Mouse (Mus musculus) erythroblast, embryonic 14.5 days (primary cell): ENCODE data around the gene Gm614. TPM values are rescaled to one million over a fixed set of nuclear protein-coding genes. Genes with fewer than 3 reads are reported as not detected.
A peak's percentile ranks its signal among the peaks of the same experiment; 100 is the strongest.

Experiments used
- H3K27me3 ChIP-seq: 2 replicates; pipeline ENCODE4 v1.6.1; 2012; ENCODE audit warnings: inconsistent platforms; ENCODE audit not compliant: control insufficient read depth
- H3K36me3 ChIP-seq: 2 replicates; pipeline ENCODE4 v1.6.1; 2012; ENCODE audit warnings: mild to moderate bottlenecking, inconsistent platforms; ENCODE audit not compliant: control insufficient read depth
- H3K4me1 ChIP-seq: 2 replicates; pipeline ENCODE4 v1.6.1; 2012; ENCODE audit warnings: inconsistent platforms; ENCODE audit not compliant: control insufficient read depth
- H3K4me3 ChIP-seq: replicated peaks from 2 replicates; pipeline ENCODE3; 2012; ENCODE audit warnings: moderate library complexity, mild to moderate bottlenecking, inconsistent platforms
- H3K9me3 ChIP-seq: 2 replicates; pipeline ENCODE4 v1.6.1; 2012; ENCODE audit warnings: low read length, inconsistent platforms, mixed read lengths; ENCODE audit not compliant: control insufficient read depth
- GATA1 ChIP-seq: IDR thresholded peaks from 2 replicates; pipeline ENCODE4 v1.6.1; 2012; ENCODE audit warnings: low read length, inconsistent platforms, mixed read lengths
- TAL1 ChIP-seq: IDR thresholded peaks from 3 replicates; pipeline ENCODE4 v1.6.1; 2012; ENCODE audit warnings: low read length, inconsistent platforms, mixed read lengths
- polyA plus RNA-seq: library from polyadenylated mRNA; stranded (reverse); fragments of >175 nt; gene quantifications from 2 replicates; pipeline ENCODE4 v1.2.3, GENCODE M21; 2012

The Gm614 gene
- polyA plus RNA-seq, 1 experiment = not detected

DNA sequence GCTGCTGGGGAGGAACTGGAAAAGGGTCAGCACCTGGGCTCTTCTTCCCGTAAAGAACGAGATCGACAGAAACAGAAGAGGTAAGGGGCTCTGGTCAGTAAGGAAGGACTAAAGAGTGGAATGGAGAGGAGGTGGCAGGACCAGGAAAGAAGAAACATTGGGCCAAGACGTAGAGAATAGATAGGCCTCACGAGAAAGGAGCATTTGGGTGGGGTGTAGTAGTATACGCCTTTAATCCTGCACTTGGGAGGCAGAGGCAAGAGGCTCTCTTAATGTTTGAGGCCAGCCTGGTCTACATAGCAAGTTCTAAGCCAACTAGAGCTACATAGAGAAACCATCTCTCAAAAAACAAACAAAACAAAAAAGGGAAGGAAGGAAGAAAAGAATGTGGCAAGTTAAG lies 24.6 kb upstream of the Gm614 start:
- Histone ChIP-seq H3K27me3 (peaks cover 3% of the 10 kb centered on the region; the same call in 1 of the 2 replicates), H3K4me1 (peaks cover 64% of the 10 kb centered on the region), H3K9me3 (peaks cover 3% of the 10 kb centered on the region; the same call in 1 of the 2 replicates), H3K4me3 (peak overlapping the region; percentile 47), H3K36me3 (peaks cover 100% of the 10 kb centered on the region)
- TF ChIP-seq TAL1 (no peak), GATA1 (no peak)

DNA sequence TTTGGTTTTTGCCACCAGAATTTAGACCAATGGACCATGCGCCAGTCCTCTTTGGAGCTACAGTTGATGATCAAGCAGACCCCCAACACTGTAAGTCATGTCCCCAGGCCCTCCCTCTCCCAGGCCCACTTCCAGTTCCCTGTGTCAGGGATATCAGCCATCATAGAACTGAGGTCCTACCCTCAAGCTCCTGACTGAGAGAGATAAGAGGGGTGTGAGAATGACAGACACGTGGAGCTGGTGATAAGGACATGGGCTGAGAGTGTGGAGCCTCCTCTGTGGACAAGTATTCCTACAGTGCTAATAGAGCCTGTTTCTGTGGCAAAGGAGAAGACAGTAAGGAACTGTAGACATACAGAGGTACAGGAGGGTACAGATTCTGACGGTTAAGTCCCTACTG lies 23.8 kb upstream of the Gm614 start:
- TF ChIP-seq GATA1 = peak; percentile 91
- TF ChIP-seq TAL1 = peak; percentile 94
- Histone ChIP-seq H3K4me3 (peak overlapping the region; percentile 47), H3K36me3 (peaks cover 100% of the 10 kb centered on the region), H3K9me3 (peaks cover 3% of the 10 kb centered on the region), H3K27me3 (no peaks in the 10 kb centered on the region; the same call in 1 of the 2 replicates), H3K4me1 (peaks cover 64% of the 10 kb centered on the region)

- H3K36me3 ChIP-seq = peaks cover 100% of the 10 kb centered on the region
- TF ChIP-seq TAL1 = no peak
These were observed 22.3 kb upstream of the Gm614 start for GRCm38 (mm10) chrX:101285953-101286670.

GRCm38 (mm10) chrX:101285534-101285933 lies 21.7 kb upstream of the Gm614 start:
- peaks cover 53% of the 10 kb centered on the region for H3K4me1 ChIP-seq
- no peak for TF ChIP-seq TAL1
- no peak for TF ChIP-seq GATA1
- no peak overlapping the region for H3K4me3 ChIP-seq
- H3K9me3 ChIP-seq = peaks cover 3% of the 10 kb centered on the region
- H3K36me3 ChIP-seq = peaks cover 100% of the 10 kb centered on the region
- H3K27me3 ChIP-seq = no peaks in the 10 kb centered on the region; the same call in 1 of the 2 replicates

More at GRCm38 (mm10) chrX:101285953-101286670, 22.3 kb upstream of the Gm614 start:
- Histone ChIP-seq H3K4me1 (peaks cover 56% of the 10 kb centered on the region), H3K4me3 (no peak overlapping the region), H3K27me3 (no peaks in the 10 kb centered on the region; the same call in 1 of the 2 replicates), H3K9me3 (peaks cover 3% of the 10 kb centered on the region)

- TF ChIP-seq GATA1 = no peak
- TF ChIP-seq TAL1 = no peak
- no peaks in the 10 kb centered on the region; the same call in 1 of the 2 replicates for H3K27me3 ChIP-seq
- H3K4me3 ChIP-seq = no peak overlapping the region
- H3K36me3 ChIP-seq = peaks cover 97% of the 10 kb centered on the region
- peaks cover 26% of the 10 kb centered on the region for H3K4me1 ChIP-seq
- H3K9me3 ChIP-seq = no peaks in the 10 kb centered on the region; the same call in 1 of the 2 replicates
These were observed 19.0 kb upstream of the Gm614 start for GRCm38 (mm10) chrX:101282813-101283212.

DNA sequence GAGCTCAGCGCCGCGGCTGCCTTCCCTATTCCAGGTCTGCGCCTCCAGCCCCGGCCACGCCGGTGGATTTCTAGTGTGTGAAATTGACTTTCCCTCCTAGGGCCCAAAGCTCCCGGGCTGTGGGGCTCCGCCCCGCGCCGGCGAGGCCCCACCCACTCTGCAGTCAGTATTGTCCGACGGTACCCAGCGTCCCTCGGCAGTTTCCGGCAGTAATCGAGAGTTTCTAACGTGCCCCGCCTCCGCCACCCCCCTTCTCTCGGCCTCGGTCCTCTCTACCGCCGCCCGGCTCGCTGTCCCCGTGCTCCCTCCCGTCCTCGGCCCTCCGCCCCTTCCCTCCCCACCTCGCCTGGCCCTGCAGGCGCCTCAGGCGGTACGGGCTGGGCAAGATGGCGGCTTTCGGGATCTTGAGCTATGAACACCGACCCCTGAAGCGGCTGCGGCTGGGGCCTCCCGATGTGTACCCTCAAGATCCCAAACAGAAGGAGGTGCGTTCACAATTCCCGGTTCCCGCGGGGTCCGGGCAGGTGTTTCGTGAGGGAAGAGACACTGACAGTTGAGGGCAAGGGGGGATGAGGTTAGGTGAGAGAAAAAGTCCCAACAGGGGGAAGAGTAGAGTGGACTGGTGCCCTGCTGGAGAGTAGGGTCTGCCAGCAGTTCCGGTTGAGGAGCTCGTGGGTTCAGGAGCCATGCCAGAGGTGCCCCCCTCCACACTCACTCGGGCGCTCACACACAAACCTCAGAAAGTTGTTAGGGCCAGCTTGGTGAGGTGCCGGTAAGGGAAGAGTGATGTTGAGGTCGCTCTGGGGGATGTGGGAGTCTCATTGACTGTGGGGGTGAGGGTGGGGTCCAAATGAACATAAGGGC lies 10.3 kb upstream of the Gm614 start, which contains the start of gene Med12:
TSS of gene Med12 (plus strand) at position 156 of the 864 bp plus-strand sequence.
- Histone ChIP-seq H3K9me3 (no peaks in the 10 kb centered on the region; the same call in 1 of the 2 replicates), H3K4me1 (peaks cover 32% of the 10 kb centered on the region), H3K36me3 (peaks cover 43% of the 10 kb centered on the region), H3K4me3 (peak within 1 kb of the TSS; percentile 90), H3K27me3 (no peaks in the 10 kb centered on the region; the same call in 1 of the 2 replicates)
- TF ChIP-seq GATA1 = no peak
- no peak for TF ChIP-seq TAL1

- TF ChIP-seq GATA1 (no peak), TAL1 (no peak)
- Histone ChIP-seq H3K9me3 (no peaks in the 10 kb centered on the region; the same call in 1 of the 2 replicates), H3K4me3 (peak overlapping the region; percentile 90), H3K27me3 (peaks cover 2% of the 10 kb centered on the region), H3K4me1 (peaks cover 32% of the 10 kb centered on the region), H3K36me3 (peaks cover 36% of the 10 kb centered on the region)
These were observed 9.6 kb upstream of the Gm614 start for GRCm38 (mm10) chrX:101273410-101273809.

GRCm38 (mm10) chrX:101268755-101269124 lies 4.9 kb upstream of the Gm614 start, which contains the start of gene Gm20489:
TSS of gene Gm20489 (minus strand) at chrX:101269023.
- H3K9me3 ChIP-seq = no peaks in the 10 kb centered on the region
- peak within 1 kb of the TSS; percentile 9 for H3K4me3 ChIP-seq
- peaks cover 19% of the 10 kb centered on the region for H3K4me1 ChIP-seq
- H3K27me3 ChIP-seq = peaks cover 9% of the 10 kb centered on the region
- TF ChIP-seq TAL1 (no peak), GATA1 (no peak)
- H3K36me3 ChIP-seq = no peaks in the 10 kb centered on the region
